Mouse (Mus musculus): Measurements from ENCODE around the gene Uhrf1.

DNA sequence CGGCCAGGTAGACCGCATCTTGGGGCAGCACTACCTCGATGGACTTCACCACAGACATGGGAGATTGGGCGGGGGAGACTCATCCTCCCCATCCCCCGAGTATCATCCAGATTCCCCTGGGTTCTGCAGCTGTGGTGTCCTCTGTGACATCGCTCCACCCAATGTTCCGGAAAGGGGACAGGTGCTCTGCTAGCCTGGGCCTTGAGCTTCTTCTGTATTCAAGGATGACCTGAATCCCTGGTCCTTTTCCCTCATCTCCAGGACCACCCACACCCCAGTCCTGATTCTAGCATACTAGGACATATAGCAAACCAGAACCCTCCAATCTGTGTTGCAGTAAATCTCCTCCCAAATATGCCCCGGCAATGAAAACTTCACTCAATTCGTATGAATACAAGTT lies 2.9 kb upstream of the Uhrf1 start, which contains the start of gene Arrdc5:
- TF ChIP-seq TCF3 (IDR thresholded peaks at IDR 0.05; ENCODE audit: insufficient read length, low read depth) (no peak), MYOD1 (IDR thresholded peaks at IDR 0.05; ENCODE audit: control insufficient read depth in 1 of 3, insufficient read length in 2 of 3, low read depth in 2 of 3) (no peak), MAX (IDR thresholded peaks at IDR 0.05; ENCODE audit: low read depth) (no peak), MYOG (IDR thresholded peaks at IDR 0.05; ENCODE audit: control insufficient read depth in 1 of 3, insufficient read depth in 1 of 3, insufficient read length in 2 of 3, low read depth in 2 of 3) (no peak), E2F4 (IDR thresholded peaks at IDR 0.05; ENCODE audit: insufficient read depth) (no peak), POLR2A (IDR thresholded peaks at IDR 0.05; ENCODE audit: insufficient read length, low read depth) (no peak), CEBPB (IDR thresholded peaks at IDR 0.05; ENCODE audit: insufficient read depth, poor library complexity, severe bottlenecking) (no peak), TCF12 (IDR thresholded peaks at IDR 0.05; ENCODE audit: insufficient read depth, poor library complexity, severe bottlenecking) (no peak), USF1 (IDR thresholded peaks at IDR 0.05; ENCODE audit: low read depth) (no peak), SRF (IDR thresholded peaks at IDR 0.05; ENCODE audit: control insufficient read depth, insufficient read length, low read depth) (no peak)
